In genomic region chr6:97291159-97291908, GRCm38 (mm10) we compare ENCODE assay signal across 15 mouse cellular contexts. TPM values are rescaled to one million over a fixed set of nuclear protein-coding genes. Genes with fewer than 3 reads are reported as not detected.
DNase-seq lines count a peak whose midpoint lies in the region; ATAC-seq lines count a peak whose summit lies in the region.
"Had no signal": no experiment of that assay in that cellular context is flagged by ENCODE, and none has a peak within 500 bp of the region (broad histone marks: within the 10 kb centered on the region; RNA-seq: fewer than 3 reads in every experiment).

No protein-coding gene starts in this region.

- no peak overlapping the region for H3K4me3 ChIP-seq in heart, embryonic 10.5 days
- H3K4me3 ChIP-seq in limb, embryonic 12.5 days (replicated peaks) = no peak overlapping the region
- H3K4me3 ChIP-seq in limb, embryonic 10.5 days = no peak overlapping the region
- no peak overlapping the region for H3K4me3 ChIP-seq in embryonic facial prominence, embryonic 15.5 days (replicated peaks)
- H3K4me3 ChIP-seq in liver, embryonic 15.5 days (replicated peaks) = no peak overlapping the region
- H3K4me3 ChIP-seq: embryonic facial prominence, embryonic 12.5 days had no signal

- no peak for ATAC-seq in limb, embryonic 12.5 days (ENCODE audit: insufficient number of reproducible peaks, insufficient read depth, low FRiP score, low TSS enrichment, low read depth)
- no peak for ATAC-seq in embryonic facial prominence, embryonic 15.5 days (ENCODE audit: insufficient number of reproducible peaks, low FRiP score, low TSS enrichment, low read depth)
- ATAC-seq in liver, embryonic 15.5 days (ENCODE audit: insufficient read depth) = peak; percentile 28; the same call in 1 of the 2 replicates

- peaks cover 36% of the 10 kb centered on the region for H3K4me1 ChIP-seq in heart, embryonic 10.5 days
- peaks cover 11% of the 10 kb centered on the region for H3K4me1 ChIP-seq in limb, embryonic 12.5 days (replicated peaks)
- peaks cover 6% of the 10 kb centered on the region; the same call in 1 of the 2 replicates for H3K4me1 ChIP-seq in limb, embryonic 10.5 days
- H3K4me1 ChIP-seq in embryonic facial prominence, embryonic 15.5 days = peaks cover 5% of the 10 kb centered on the region; the same call in 1 of the 2 replicates
- H3K4me1 ChIP-seq in liver, embryonic 15.5 days (replicated peaks) = peaks cover 9% of the 10 kb centered on the region; the same call in 1 of the 2 replicates

- no peaks in the 10 kb centered on the region for H3K9me3 ChIP-seq in heart, embryonic 10.5 days
- H3K9me3 ChIP-seq in limb, embryonic 12.5 days = no peaks in the 10 kb centered on the region
- no peaks in the 10 kb centered on the region for H3K9me3 ChIP-seq in limb, embryonic 10.5 days (replicated peaks)
- no peaks in the 10 kb centered on the region for H3K9me3 ChIP-seq in embryonic facial prominence, embryonic 15.5 days (replicated peaks)
- no peaks in the 10 kb centered on the region for H3K9me3 ChIP-seq in liver, embryonic 15.5 days (replicated peaks)
- H3K9me3 ChIP-seq: embryonic facial prominence, embryonic 12.5 days had no signal

- no peak overlapping the region for H3K27ac ChIP-seq in heart, embryonic 10.5 days
- peak overlapping the region; percentile 35; the same call in 1 of the 2 replicates for H3K27ac ChIP-seq in limb, embryonic 12.5 days
- H3K27ac ChIP-seq in limb, embryonic 10.5 days = no peak overlapping the region
- H3K27ac ChIP-seq in embryonic facial prominence, embryonic 15.5 days (replicated peaks) = peak overlapping the region; percentile 39; the same call in 1 of the 2 replicates
- H3K27ac ChIP-seq in liver, embryonic 15.5 days (replicated peaks) = no peak overlapping the region
- H3K27ac ChIP-seq: embryonic facial prominence, embryonic 12.5 days; hindbrain, embryonic 14.5 days had no signal

- WGBS in heart, embryonic 10.5 days = 71% methylated on average over 21 of the region's 21 CpGs
- 80% methylated on average over 21 of the region's 21 CpGs for WGBS in limb, embryonic 12.5 days
- 88% methylated on average over 21 of the region's 21 CpGs for WGBS in limb, embryonic 10.5 days
- 61% methylated on average over 21 of the region's 21 CpGs for WGBS in embryonic facial prominence, embryonic 15.5 days
- WGBS in liver, embryonic 15.5 days (ENCODE audit: insufficient replicate concordance) = 42% methylated on average over 21 of the region's 21 CpGs

- H3K27me3 ChIP-seq in heart, embryonic 10.5 days (ENCODE audit: insufficient read depth, poor library complexity, severe bottlenecking) = no peaks in the 10 kb centered on the region
- H3K27me3 ChIP-seq in limb, embryonic 12.5 days = no peaks in the 10 kb centered on the region
- no peaks in the 10 kb centered on the region for H3K27me3 ChIP-seq in limb, embryonic 10.5 days (ENCODE audit: low read depth, poor library complexity, severe bottlenecking)
- H3K27me3 ChIP-seq in embryonic facial prominence, embryonic 15.5 days = no peaks in the 10 kb centered on the region
- no peaks in the 10 kb centered on the region for H3K27me3 ChIP-seq in liver, embryonic 15.5 days
- H3K27me3 ChIP-seq: CH12.LX; embryonic facial prominence, embryonic 12.5 days had no signal

- H3K4me2 ChIP-seq in limb, embryonic 12.5 days = no peak overlapping the region
- H3K4me2 ChIP-seq in embryonic facial prominence, embryonic 15.5 days (replicated peaks) = no peak overlapping the region
- H3K4me2 ChIP-seq in liver, embryonic 15.5 days = no peak overlapping the region
- H3K4me2 ChIP-seq: embryonic facial prominence, embryonic 12.5 days; hindbrain, embryonic 14.5 days had no signal

- H3K36me3 ChIP-seq in heart, embryonic 10.5 days = peaks cover 78% of the 10 kb centered on the region
- H3K36me3 ChIP-seq in limb, embryonic 12.5 days = peaks cover 12% of the 10 kb centered on the region
- H3K36me3 ChIP-seq in limb, embryonic 10.5 days = peaks cover 29% of the 10 kb centered on the region
- 0 out of 2 replicates have a peak, but pooled peaks cover 12% of the 10 kb centered on the region for H3K36me3 ChIP-seq in embryonic facial prominence, embryonic 15.5 days
- peaks cover 19% of the 10 kb centered on the region for H3K36me3 ChIP-seq in liver, embryonic 15.5 days (replicated peaks)

- H3K9ac ChIP-seq in limb, embryonic 12.5 days (replicated peaks) = no peak overlapping the region
- no peak overlapping the region for H3K9ac ChIP-seq in embryonic facial prominence, embryonic 15.5 days
- no peak overlapping the region for H3K9ac ChIP-seq in liver, embryonic 15.5 days
- H3K9ac ChIP-seq: embryonic facial prominence, embryonic 12.5 days; hindbrain, embryonic 14.5 days had no signal

- DNase-seq in heart, embryonic 10.5 days (ENCODE audit: low spot score) = peak; percentile 66
- DNase-seq in heart, adult 8-10 months (ENCODE audit: low spot score) = no peak
- DNase-seq in limb, embryonic 10.5 days (ENCODE audit: low spot score) = no peak
- no peak for DNase-seq in right cerebral cortex, postnatal 4 days
- DNase-seq: adrenal gland, postnatal 10 days; cerebellum, adult 8-10 months; kidney, postnatal 14 days; left cerebral cortex, postnatal 4 days; thymus, postnatal 4 days had no signal

RNA-seq across cellular contexts. Expression of gene Lmod3, which starts 38.8 kb away (rescaled TPM):
- 10.5 and 17.5 TPM in 2 replicates for polyA plus RNA-seq in heart, embryonic 10.5 days (2016; fragmentation: Nextera tagmentation; extraction: Ambion mirVana)
- 10 to 100 TPM; 66.2 to 86.5 (median 72.0) TPM for total RNA-seq in heart, adult 8-10 months (2022)
- 4.6 and 5.5 TPM in 2 replicates for polyA plus RNA-seq in limb, embryonic 12.5 days (2016; fragmentation: Nextera tagmentation; extraction: Ambion mirVana)
- 0.13 TPM in 1 of 2 replicates, not detected in the other for polyA plus RNA-seq in limb, embryonic 10.5 days (2016; fragmentation: Nextera tagmentation; extraction: Ambion mirVana)
- polyA plus RNA-seq in embryonic facial prominence, embryonic 15.5 days (2015; fragmentation: Nextera tagmentation; extraction: Ambion mirVana) = 10.6 and 14.4 TPM in 2 replicates
- 0.26 and 0.47 TPM in 2 replicates for polyA plus RNA-seq in liver, embryonic 15.5 days (2015; fragmentation: Nextera tagmentation; extraction: Ambion mirVana)
- total RNA-seq: CH12.LX had no signal
- polyA plus RNA-seq: hindbrain, embryonic 14.5 days had no signal

Comparison
In these comparisons a context has a peak if more than half of its experiments do, and no peak if none do; other contexts are left out.
1. H3K27ac ChIP-seq: peak in limb, embryonic 12.5 days (single experiment) and embryonic facial prominence, embryonic 15.5 days (single experiment); none in heart, embryonic 10.5 days (single experiment), limb, embryonic 10.5 days (single experiment) and liver, embryonic 15.5 days (single experiment).